Mouse (Mus musculus): Measurements from ENCODE around the gene Runx1. TPM values are rescaled to one million over a fixed set of nuclear protein-coding genes. Genes with fewer than 3 reads are reported as not detected.

Gene Runx1
- total and polyA plus RNA-seq, 3 experiments: 3.1 to 10.9 (median 4.7) TPM

DNA sequence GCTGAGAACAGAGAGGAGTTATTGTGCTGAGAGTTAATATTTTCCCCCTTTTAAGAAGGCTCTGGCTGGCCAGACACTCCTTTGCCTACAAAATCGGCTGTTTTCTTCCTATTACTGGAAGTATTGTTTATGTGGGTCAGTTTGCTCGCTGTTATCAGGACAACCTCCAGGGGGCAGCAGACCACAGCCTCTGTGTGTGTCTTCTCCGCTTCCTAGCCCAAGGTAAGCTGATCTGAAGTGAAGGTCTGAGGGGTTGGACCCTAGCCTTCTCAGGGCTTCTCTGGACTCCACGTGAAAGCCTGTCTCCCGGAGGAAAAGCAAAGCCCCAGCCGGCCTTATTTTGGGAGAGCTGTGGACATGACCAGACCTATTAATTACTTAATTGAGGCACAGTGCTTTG lies 260.2 kb downstream of the Runx1 start (continued):
- TF ChIP-seq PAX5 (IDR thresholded peaks at IDR 0.05; ENCODE audit: low read length) (no peak), CTCF (conservative IDR thresholded peaks at IDR 0.05 in 1 of 2, IDR thresholded peaks at IDR 0.05 in 1 of 2; ENCODE audit: low read depth in 2 of 2, low read length in 2 of 2) (peak; percentile 92 to 97), TCF12 (IDR thresholded peaks at IDR 0.05; ENCODE audit: low read depth, low read length) (peak; percentile 58), MXI1 (IDR thresholded peaks at IDR 0.05; ENCODE audit: low read depth, low read length) (0 out of 2 replicates have a peak, but pooled peaks have one; percentile 35), MAFK (IDR thresholded peaks at IDR 0.05; ENCODE audit: insufficient replicate concordance, low read length) (no peak), ZKSCAN1 (IDR thresholded peaks at IDR 0.05; ENCODE audit: borderline replicate concordance, low read depth, low read length) (no peak), POLR2AphosphoS2 (IDR thresholded peaks at IDR 0.05; ENCODE audit: low read depth, low read length) (no peak), ETS1 (conservative IDR thresholded peaks at IDR 0.05; ENCODE audit: low read depth, low read length) (no peak)

DNA sequence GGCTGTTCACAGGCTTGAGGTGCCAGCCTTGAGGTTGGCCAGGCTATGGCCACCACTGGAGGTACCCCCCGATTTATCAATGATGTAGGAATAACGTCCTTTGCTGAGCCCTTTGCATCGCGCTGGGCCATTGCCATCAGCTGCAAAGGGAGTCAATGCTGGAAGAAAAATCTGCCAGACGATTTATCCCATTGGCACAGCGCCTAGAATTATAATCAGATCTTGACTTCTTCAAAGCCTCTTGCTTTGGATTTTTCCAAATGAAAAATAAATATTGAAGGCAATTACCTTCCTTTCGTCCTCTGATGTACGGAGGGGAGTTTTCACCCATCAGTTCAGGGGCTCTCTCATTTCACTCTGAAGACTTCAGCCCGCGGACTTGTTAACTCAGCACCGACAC lies 260.7 kb downstream of the Runx1 start:
- Histone ChIP-seq H3K4me1 (ENCODE audit: control insufficient read depth in 1 of 2, insufficient read depth in 2 of 2) (peaks cover 0 to 7% of the 10 kb centered on the region in 2 experiments; a peak in 1 of 4 replicates), H3K36me3 (replicated peaks in 1 of 2; ENCODE audit: control insufficient read depth in 1 of 2, insufficient read depth in 1 of 2, low read length in 1 of 2) (no peaks in the 10 kb centered on the region), H3K9ac (ENCODE audit: insufficient read depth, low read depth) (no peak overlapping the region), H3K27me3 (replicated peaks) (no peaks in the 10 kb centered on the region), H3K4me3 (replicated peaks in 1 of 3; ENCODE audit: low read depth in 2 of 3, low read length in 2 of 3, poor library complexity in 1 of 3) (no peak overlapping the region), H3K9me3 (replicated peaks; ENCODE audit: low read length) (no peaks in the 10 kb centered on the region), H3K4me2 (ENCODE audit: insufficient read depth, low read depth, poor library complexity, severe bottlenecking) (no peak overlapping the region), H3K27ac (ENCODE audit: insufficient read depth, low read depth) (no peak overlapping the region), H3K79me2 (replicated peaks; ENCODE audit: control insufficient read depth, extremely low read depth, insufficient read depth, poor library complexity, severe bottlenecking) (no peaks in the 10 kb centered on the region)
- in situ Hi-C loops (cut with MboI; ENCODE audit: low pct_ligation_motif_present, low pct_unique_long_range_greater_than_20kb, low sequenced_read_pairs) (loop anchor here (5.0 to 25.0 kb wide), 3 partner anchors 132 to 572 kb away; no protein-coding TSS in a partner anchor), dilution Hi-C loops (cut with MboI; ENCODE audit: extremely low pct_ligation_motif_present, extremely low pct_unique_long_range_greater_than_20kb, low sequenced_read_pairs) (no loop called here)
- DNase-seq (ENCODE audit: extremely low read depth): no peak
- TF ChIP-seq POLR2A (IDR thresholded peaks at IDR 0.05; ENCODE audit: low read depth, low read length) (no peak), HCFC1 (IDR thresholded peaks at IDR 0.05; ENCODE audit: low read depth, low read length) (no peak), RAD21 (IDR thresholded peaks at IDR 0.05; ENCODE audit: low read depth, low read length) (no peak)

DNA sequence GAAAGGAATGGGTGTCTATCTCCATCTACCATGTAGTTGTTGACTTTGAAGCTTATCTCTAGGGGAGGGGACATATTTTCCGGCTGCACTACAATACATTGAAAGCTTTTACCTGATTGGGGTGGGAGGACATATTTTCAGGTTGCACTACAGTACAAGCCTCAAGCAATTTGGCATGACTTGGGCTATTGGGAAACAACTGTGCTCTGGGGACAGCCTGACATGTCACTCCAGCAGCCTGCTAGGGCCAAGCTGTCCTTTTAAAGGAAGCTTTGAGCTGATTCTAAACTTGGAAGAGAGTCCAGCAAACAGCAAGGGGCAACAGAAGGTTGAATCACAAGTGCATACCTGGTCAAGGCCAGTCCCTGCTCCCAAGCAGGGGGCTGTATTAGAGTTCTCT lies 270.9 kb downstream of the Runx1 start:
- H3K4me3 ChIP-seq (replicated peaks in 1 of 3; ENCODE audit: low read depth in 2 of 3, low read length in 2 of 3, poor library complexity in 1 of 3): no peak overlapping the region
- H3K9ac ChIP-seq (ENCODE audit: insufficient read depth, low read depth): no peak overlapping the region
- in situ Hi-C loops (cut with MboI; ENCODE audit: low pct_ligation_motif_present, low pct_unique_long_range_greater_than_20kb, low sequenced_read_pairs) (loop anchor here (10.0 to 25.0 kb wide), 4 partner anchors 432 to 900 kb away; no protein-coding TSS in a partner anchor), dilution Hi-C loops (cut with MboI; ENCODE audit: extremely low pct_ligation_motif_present, extremely low pct_unique_long_range_greater_than_20kb, low sequenced_read_pairs) (no loop called here)
- TF ChIP-seq USF2 (conservative IDR thresholded peaks at IDR 0.05; ENCODE audit: low read depth, low read length): no peak
- no peak for TF ChIP-seq HCFC1 (IDR thresholded peaks at IDR 0.05; ENCODE audit: low read depth, low read length)
- no peak for TF ChIP-seq BHLHE40 (IDR thresholded peaks at IDR 0.05; ENCODE audit: low read depth, low read length)
- no peak for TF ChIP-seq TBP (conservative IDR thresholded peaks at IDR 0.05; ENCODE audit: low read depth, low read length)
- no peak for TF ChIP-seq CTCF (conservative IDR thresholded peaks at IDR 0.05 in 1 of 2, IDR thresholded peaks at IDR 0.05 in 1 of 2; ENCODE audit: low read depth in 2 of 2, low read length in 2 of 2)
- TF ChIP-seq ETS1 (conservative IDR thresholded peaks at IDR 0.05; ENCODE audit: low read depth, low read length): no peak
- TF ChIP-seq USF1 (IDR thresholded peaks at IDR 0.05; ENCODE audit: low read depth, low read length): no peak
- TF ChIP-seq MAZ (IDR thresholded peaks at IDR 0.05; ENCODE audit: low read depth, low read length): no peak
- TF ChIP-seq TCF12 (IDR thresholded peaks at IDR 0.05; ENCODE audit: low read depth, low read length): no peak
- TF ChIP-seq CHD2 (IDR thresholded peaks at IDR 0.05; ENCODE audit: low read length): no peak
- TF ChIP-seq MXI1 (IDR thresholded peaks at IDR 0.05; ENCODE audit: low read depth, low read length): no peak
- no peak for TF ChIP-seq UBTF (IDR thresholded peaks at IDR 0.05; ENCODE audit: low read depth, low read length)
- TF ChIP-seq IRF4 (IDR thresholded peaks at IDR 0.05; ENCODE audit: low read depth, low read length): no peak
- no peak for TF ChIP-seq CHD1 (IDR thresholded peaks at IDR 0.05; ENCODE audit: low read depth, low read length)
- TF ChIP-seq JUN (IDR thresholded peaks at IDR 0.05; ENCODE audit: insufficient read depth, low read depth, low read length): no peak
- TF ChIP-seq ELF1 (IDR thresholded peaks at IDR 0.05; ENCODE audit: low read depth, low read length): no peak
- TF ChIP-seq POLR2A (IDR thresholded peaks at IDR 0.05; ENCODE audit: low read depth, low read length): no peak
- no peak for TF ChIP-seq E2F4 (IDR thresholded peaks at IDR 0.05; ENCODE audit: insufficient replicate concordance, low read depth, low read length)
- no peak for TF ChIP-seq POLR2AphosphoS2 (IDR thresholded peaks at IDR 0.05; ENCODE audit: low read depth, low read length)
- TF ChIP-seq GABPA (IDR thresholded peaks at IDR 0.05; ENCODE audit: insufficient replicate concordance, low read depth, low read length): no peak
- no peak for DNase-seq (ENCODE audit: extremely low read depth)
- H3K9me3 ChIP-seq (replicated peaks; ENCODE audit: low read length): no peaks in the 10 kb centered on the region
- H3K27ac ChIP-seq (ENCODE audit: insufficient read depth, low read depth): no peak overlapping the region
- peaks cover 0 to 8% of the 10 kb centered on the region in 2 experiments; a peak in 2 of 4 replicates for H3K4me1 ChIP-seq (ENCODE audit: control insufficient read depth in 1 of 2, insufficient read depth in 2 of 2)
- H3K79me2 ChIP-seq (replicated peaks; ENCODE audit: control insufficient read depth, extremely low read depth, insufficient read depth, poor library complexity, severe bottlenecking): no peaks in the 10 kb centered on the region
- no peak overlapping the region for H3K4me2 ChIP-seq (ENCODE audit: insufficient read depth, low read depth, poor library complexity, severe bottlenecking)
- no peaks in the 10 kb centered on the region for H3K36me3 ChIP-seq (replicated peaks in 1 of 2; ENCODE audit: control insufficient read depth in 1 of 2, insufficient read depth in 1 of 2, low read length in 1 of 2)
- peaks cover 4% of the 10 kb centered on the region for H3K27me3 ChIP-seq (replicated peaks)
